Mouse (Mus musculus) kidney, postnatal 10 days (tissue): Measurements from ENCODE around the gene Eif4e.

Experiments used
- DNase-seq: peaks from one replicate; pipeline ENCODE4 v3.0.0; 2021; ENCODE audit warnings: mixed read lengths

Eif4e gene

DNA sequence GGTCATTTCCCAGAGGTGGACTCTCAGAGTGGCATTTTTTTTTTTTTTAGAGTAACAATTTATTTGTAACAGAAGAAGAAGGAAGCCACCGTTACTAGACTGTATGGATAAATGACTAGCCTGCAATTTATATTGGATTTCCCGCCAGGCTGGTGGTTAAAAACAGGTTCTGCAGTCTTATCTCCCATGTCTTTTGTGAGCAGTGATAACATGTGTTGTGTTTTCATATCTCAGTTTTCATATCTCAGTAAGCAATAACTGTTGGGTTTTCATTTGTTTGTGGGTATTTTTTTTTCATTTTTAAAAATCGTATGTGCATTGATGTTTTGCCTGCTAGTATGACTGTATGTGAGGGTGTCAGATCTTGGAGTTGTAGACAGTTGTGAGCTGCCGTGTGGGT, 65.0 kb downstream of the Eif4e start:
- no peak for DNase-seq

DNA sequence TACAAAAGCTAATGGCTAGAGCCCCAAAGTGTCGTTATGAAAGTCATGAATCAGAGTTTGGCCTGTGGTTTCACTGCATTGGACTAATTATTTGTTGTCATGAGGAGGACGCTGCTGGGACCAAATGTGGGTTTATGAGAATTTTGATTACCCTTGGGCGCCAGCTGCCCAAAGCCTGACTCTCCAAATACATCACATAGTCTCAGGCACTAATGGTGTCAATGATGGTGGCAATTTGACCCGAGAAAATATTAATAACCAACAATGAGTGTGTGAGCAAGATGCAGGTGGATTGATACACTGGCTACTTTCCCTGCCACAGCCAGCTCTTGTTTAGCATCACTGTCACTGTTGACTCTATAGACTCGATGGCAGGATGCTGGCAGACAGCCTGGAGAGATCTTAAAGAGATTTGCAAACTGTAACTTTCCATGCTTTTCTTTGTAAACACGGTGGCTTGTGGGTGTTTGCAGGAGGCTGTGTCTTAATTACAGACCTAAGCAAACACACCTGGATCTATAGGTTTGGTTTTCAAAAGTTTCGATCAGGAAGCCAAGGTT, 65.9 kb downstream of the Eif4e start:
- no peak for DNase-seq

DNA sequence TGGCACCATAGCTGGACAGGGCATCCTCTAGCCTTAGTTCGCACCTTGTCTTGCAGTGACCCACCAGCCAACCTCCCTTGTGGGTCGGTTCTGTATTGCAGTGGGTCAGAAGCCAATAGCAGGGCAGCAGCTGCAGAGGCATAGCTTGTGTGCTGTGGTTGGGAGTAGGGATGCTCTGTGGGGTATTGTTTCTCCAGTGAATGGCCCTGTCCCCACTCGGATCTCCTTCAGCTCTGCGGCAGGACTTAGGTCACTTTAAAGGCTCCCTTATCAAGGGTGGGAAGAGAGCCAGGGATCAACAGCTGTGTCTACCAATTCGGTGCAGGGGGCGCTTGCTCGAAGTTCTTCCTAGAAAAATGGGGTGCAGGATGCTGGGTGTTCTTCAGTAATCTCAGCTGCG, 67.2 kb downstream of the Eif4e start:
- DNase-seq: no peak

DNA sequence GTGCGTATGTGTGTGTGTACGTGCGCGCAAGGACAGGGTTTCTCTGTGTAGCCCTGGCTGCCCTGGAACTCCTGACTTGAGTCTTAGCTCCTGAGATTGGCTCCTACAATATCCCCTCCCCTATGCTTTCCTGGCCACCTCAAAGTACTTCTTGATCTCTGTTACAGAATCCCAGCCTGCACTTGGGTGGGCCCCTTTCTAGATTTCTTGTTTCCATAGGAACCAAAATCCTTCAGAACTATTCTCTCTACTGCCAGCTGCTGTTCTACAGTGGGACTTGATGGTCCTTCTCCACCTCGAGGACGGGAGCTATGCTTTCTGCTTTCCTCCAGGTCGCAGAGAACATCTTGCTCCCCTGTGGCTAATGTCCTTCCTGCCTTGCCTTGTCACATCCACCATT, 67.9 kb downstream of the Eif4e start:
- no peak for DNase-seq

DNA sequence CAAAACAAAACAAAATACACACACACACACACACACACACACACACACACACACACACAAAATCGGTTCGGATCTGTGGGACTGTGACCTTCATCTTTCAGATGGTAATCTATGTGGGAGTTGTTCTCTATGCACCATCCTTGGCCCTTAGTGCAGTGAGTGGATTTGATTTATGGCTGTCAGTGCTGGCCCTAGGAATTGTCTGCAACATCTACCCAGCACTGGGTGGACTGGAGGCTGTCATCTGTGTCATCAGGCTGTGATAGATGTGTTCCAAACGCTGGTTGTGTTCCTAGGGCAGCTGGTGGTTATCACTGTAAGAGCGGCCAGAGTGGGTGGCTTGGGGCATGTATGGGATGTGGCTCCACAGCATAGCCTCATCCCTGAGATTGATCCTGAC, 75.1 kb downstream of the Eif4e start:
- no peak for DNase-seq

DNA sequence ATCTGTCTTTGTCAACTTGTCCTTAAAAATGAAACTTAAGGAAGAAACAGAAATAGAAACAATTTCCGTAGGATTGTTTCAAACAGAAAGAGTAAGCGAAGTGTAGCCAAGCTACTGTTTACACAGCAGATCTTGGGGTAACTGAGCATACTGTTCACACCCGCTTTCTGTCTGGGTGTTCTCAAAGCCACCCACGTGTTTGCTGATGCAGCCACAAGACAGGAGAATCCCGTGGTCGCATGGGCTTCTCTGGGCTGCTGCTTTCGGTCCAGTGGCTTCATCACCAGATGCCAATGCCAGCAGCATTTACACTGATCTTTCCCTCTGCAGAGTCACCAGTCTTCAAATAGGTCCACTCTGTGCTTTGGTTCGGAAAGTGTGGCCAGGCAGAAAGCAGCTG, 79.2 kb downstream of the Eif4e start:
- no peak for DNase-seq

DNA sequence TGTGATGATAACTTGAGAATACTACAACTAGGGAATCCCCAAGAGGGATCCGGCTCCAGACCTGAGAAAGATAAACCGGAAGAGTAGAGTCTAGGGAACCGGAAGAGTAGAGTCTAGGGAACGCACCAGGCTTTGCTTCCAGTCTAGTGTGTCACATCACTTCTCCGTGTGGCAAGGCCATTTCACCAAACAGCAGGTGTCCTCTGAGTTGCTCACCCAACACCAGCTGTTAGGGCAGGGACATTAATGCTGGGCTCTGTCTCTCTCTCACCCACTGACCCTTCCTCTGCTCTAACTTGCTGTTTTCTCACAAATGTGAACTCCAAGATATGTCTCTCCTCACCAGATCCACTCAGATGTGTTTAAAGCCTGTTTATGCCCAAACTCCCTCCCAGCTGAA, 82.7 kb downstream of the Eif4e start:
- no peak for DNase-seq
